Mouse (Mus musculus) layer of hippocampus, postnatal 14 days (tissue): ENCODE results near the gene Slc22a3. TPM values are rescaled to one million over a fixed set of nuclear protein-coding genes. Genes with fewer than 3 reads are reported as not detected.

Experiments used
- DNase-seq, 2 experiments: peaks; one replicate each; pipeline ENCODE4 v3.0.0; 2021 to 2022; ENCODE audit warnings: low spot score in 2 of 2, mixed read lengths in 1 of 2
- total RNA-seq, 2 experiments: library from RNA; stranded (reverse); gene quantifications; 2 replicates each; pipeline ENCODE4 v1.2.3; 2021

The Slc22a3 gene
- total RNA-seq, 2 experiments from 2014 or later: 0.92 to 1.6 TPM

GRCm38 (mm10) chr17:12412181-12412890, 95.2 kb downstream of the Slc22a3 start:
- DNase-seq: no peak

- no peak for DNase-seq
Observed at GRCm38 (mm10) chr17:12409346-12409944, 98.1 kb downstream of the Slc22a3 start.

GRCm38 (mm10) chr17:12403420-12403819, 104.1 kb downstream of the Slc22a3 start:
- DNase-seq: no peak

GRCm38 (mm10) chr17:12396163-12396677, 111.3 kb downstream of the Slc22a3 start:
- no peak for DNase-seq

GRCm38 (mm10) chr17:12388239-12388638, 119.3 kb downstream of the Slc22a3 start:
- no peak for DNase-seq

- DNase-seq: no peak
Observed at GRCm38 (mm10) chr17:12387781-12388180, 119.7 kb downstream of the Slc22a3 start.

- DNase-seq: no peak
Observed at GRCm38 (mm10) chr17:12385049-12385794, 122.3 kb downstream of the Slc22a3 start.

GRCm38 (mm10) chr17:12382531-12382930, 125.0 kb downstream of the Slc22a3 start:
- no peak for DNase-seq

GRCm38 (mm10) chr17:12381579-12381978, 125.9 kb downstream of the Slc22a3 start:
- DNase-seq: no peak

- no peak for DNase-seq
Observed at GRCm38 (mm10) chr17:12380287-12380686, 127.2 kb downstream of the Slc22a3 start.

- no peak for DNase-seq
Observed at GRCm38 (mm10) chr17:12377981-12378705, 129.4 kb downstream of the Slc22a3 start, which contains the start of gene Plg. Gene Plg, plus strand, starts transcription at chr17:12378608.

GRCm38 (mm10) chr17:12373601-12374144, 133.8 kb downstream of the Slc22a3 start:
- DNase-seq: no peak

GRCm38 (mm10) chr17:12372021-12372420, 135.5 kb downstream of the Slc22a3 start:
- DNase-seq: peak; percentile 40 to 70

- DNase-seq: peak in 1 of 2 experiments; percentile 7
Observed at GRCm38 (mm10) chr17:12371310-12371925, 136.1 kb downstream of the Slc22a3 start.

- no peak for DNase-seq
Observed at GRCm38 (mm10) chr17:12370289-12370688, 137.2 kb downstream of the Slc22a3 start.

- DNase-seq: no peak
Observed at GRCm38 (mm10) chr17:12369393-12369792, 138.1 kb downstream of the Slc22a3 start.
